Comparison of ENCODE assay signal across 19 mouse cellular contexts in the genomic region with DNA sequence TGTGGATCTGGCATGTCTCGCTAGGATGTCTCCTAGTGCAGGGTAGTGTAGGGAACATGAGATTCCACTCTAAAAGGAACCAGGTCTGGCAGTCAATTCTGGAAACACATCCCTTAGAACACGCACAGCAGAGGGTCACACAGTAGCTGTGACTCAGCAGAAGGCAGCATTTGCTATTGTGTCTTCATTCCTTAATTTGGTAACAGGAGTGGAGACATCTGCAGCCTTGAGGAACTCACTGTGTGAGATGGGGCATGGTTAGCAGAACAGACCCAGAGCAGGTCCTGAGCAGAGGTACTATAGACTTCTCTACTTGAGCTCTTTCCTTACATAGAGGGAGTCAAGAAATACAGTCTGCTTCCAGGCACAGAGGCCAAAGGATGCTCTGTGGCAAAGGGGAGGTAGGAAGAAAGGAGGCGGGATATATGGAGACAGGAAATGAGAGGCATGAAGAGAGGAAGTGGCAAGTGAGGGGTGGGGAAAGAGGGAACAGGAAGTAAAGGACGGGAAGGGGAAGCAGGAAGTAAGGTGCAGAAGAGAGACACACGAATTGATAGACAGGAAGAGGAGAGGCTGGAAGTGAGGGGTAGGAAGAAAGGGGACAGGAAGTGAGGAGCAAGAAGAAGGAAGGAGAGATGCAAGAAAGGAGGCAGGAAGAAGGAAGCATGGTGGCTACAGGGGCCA.
"Had no signal": no experiment of that assay in that cellular context is flagged by ENCODE, and none has a peak within 500 bp of the region (broad histone marks: within the 10 kb centered on the region; RNA-seq: fewer than 3 reads in every experiment).

No protein-coding gene starts in this region.

- H3K9me3 ChIP-seq: limb, embryonic 10.5 days; limb, embryonic 13.5 days; liver, embryonic 12.5 days; liver, embryonic 15.5 days; lung, embryonic 15.5 days; midbrain, embryonic 12.5 days; neural tube, embryonic 13.5 days had no signal

- ATAC-seq: liver, embryonic 12.5 days; midbrain, embryonic 16.5 days had no signal

- H3K27me3 ChIP-seq: limb, embryonic 13.5 days; liver, embryonic 12.5 days; liver, embryonic 15.5 days; lung, embryonic 15.5 days; midbrain, embryonic 12.5 days; neural tube, embryonic 13.5 days had no signal

- H3K4me1 ChIP-seq: limb, embryonic 10.5 days; liver, embryonic 12.5 days; liver, embryonic 15.5 days; lung, embryonic 15.5 days; midbrain, embryonic 12.5 days; neural tube, embryonic 13.5 days had no signal

- H3K36me3 ChIP-seq: limb, embryonic 10.5 days; limb, embryonic 13.5 days; liver, embryonic 12.5 days; liver, embryonic 15.5 days; lung, embryonic 15.5 days; midbrain, embryonic 12.5 days had no signal

- H3K27ac ChIP-seq: kidney, postnatal 0 days; layer of hippocampus, adult 2 months; limb, embryonic 10.5 days; limb, embryonic 13.5 days; liver, embryonic 12.5 days; liver, embryonic 15.5 days; lung, embryonic 15.5 days; midbrain, embryonic 12.5 days; neural tube, embryonic 13.5 days had no signal

- H3K4me3 ChIP-seq: layer of hippocampus, adult 2 months; limb, embryonic 10.5 days; limb, embryonic 13.5 days; liver, embryonic 12.5 days; liver, embryonic 15.5 days; lung, embryonic 15.5 days; midbrain, embryonic 12.5 days; myocyte; neural tube, embryonic 13.5 days had no signal

- H3K4me2 ChIP-seq: limb, embryonic 13.5 days; liver, embryonic 12.5 days; liver, embryonic 15.5 days; lung, embryonic 15.5 days; midbrain, embryonic 12.5 days; neural tube, embryonic 13.5 days had no signal

- H3K9ac ChIP-seq: limb, embryonic 13.5 days; liver, embryonic 12.5 days; liver, embryonic 15.5 days; lung, embryonic 15.5 days; midbrain, embryonic 12.5 days; neural tube, embryonic 13.5 days had no signal

- DNase-seq: kidney, postnatal 25 days; layer of hippocampus, adult 9-11 months; liver; lung, adult 18-20 months; lung, postnatal 10 days; lung, postnatal 36 days; thymus, adult 18-20 months; thymus, postnatal 36 days had no signal
